Mouse (Mus musculus): ENCODE measurements at regions not wholly inside any gene's neighbourhood (a gene's known extent, or its start where the extent isn't known, plus 50 kb on each side); places are given as distances from the start of the nearest gene placed in this dataset.

GRCm38 (mm10) chr9:61135263-61135882 lies 236.8 kb upstream of the Tle3 start:
- H3K9ac ChIP-seq (ENCODE audit: low read length): no peak overlapping the region
- H3K36me3 ChIP-seq (ENCODE audit: control insufficient read depth, insufficient read depth, low read length): no peaks in the 10 kb centered on the region
- peak; percentile 64; the same call in 1 of the 2 replicates for ATAC-seq (ENCODE audit: low read depth)
- no peak overlapping the region for H3K27ac ChIP-seq (ENCODE audit: low read length)
- H3K4me3 ChIP-seq (ENCODE audit: low read length): no peak overlapping the region
- H3K4me2 ChIP-seq (ENCODE audit: low read depth, low read length): no peak overlapping the region
- 50% methylated on average over 10 of the region's 10 CpGs for WGBS
- H3K4me1 ChIP-seq (replicated peaks; ENCODE audit: control insufficient read depth, insufficient read depth, low read length): peaks cover 4% of the 10 kb centered on the region
- H3K9me3 ChIP-seq (ENCODE audit: control insufficient read depth, low read length): no peaks in the 10 kb centered on the region
- H3K27me3 ChIP-seq (ENCODE audit: control insufficient read depth, insufficient read depth, low read depth, low read length): no peaks in the 10 kb centered on the region

GRCm38 (mm10) chr9:61135917-61136316 lies 236.2 kb upstream of the Tle3 start:
- H3K27me3 ChIP-seq (ENCODE audit: control insufficient read depth, insufficient read depth, low read depth, low read length): no peaks in the 10 kb centered on the region
- H3K4me3 ChIP-seq (ENCODE audit: low read length): no peak overlapping the region
- no peaks in the 10 kb centered on the region for H3K9me3 ChIP-seq (ENCODE audit: control insufficient read depth, low read length)
- H3K9ac ChIP-seq (ENCODE audit: low read length): no peak overlapping the region
- no peak overlapping the region for H3K4me2 ChIP-seq (ENCODE audit: low read depth, low read length)
- no peaks in the 10 kb centered on the region for H3K36me3 ChIP-seq (ENCODE audit: control insufficient read depth, insufficient read depth, low read length)
- ATAC-seq (ENCODE audit: low read depth): no peak
- peaks cover 4% of the 10 kb centered on the region for H3K4me1 ChIP-seq (replicated peaks; ENCODE audit: control insufficient read depth, insufficient read depth, low read length)
- no peak overlapping the region for H3K27ac ChIP-seq (ENCODE audit: low read length)
- 55% methylated on average over 3 of the region's 3 CpGs for WGBS

GRCm38 (mm10) chr9:61138741-61139368 lies 233.3 kb upstream of the Tle3 start:
- Histone ChIP-seq H3K4me2 (ENCODE audit: low read depth, low read length) (no peak overlapping the region), H3K4me1 (replicated peaks; ENCODE audit: control insufficient read depth, insufficient read depth, low read length) (peaks cover 4% of the 10 kb centered on the region), H3K27ac (ENCODE audit: low read length) (no peak overlapping the region), H3K4me3 (ENCODE audit: low read length) (no peak overlapping the region), H3K36me3 (ENCODE audit: control insufficient read depth, insufficient read depth, low read length) (no peaks in the 10 kb centered on the region), H3K9me3 (ENCODE audit: control insufficient read depth, low read length) (no peaks in the 10 kb centered on the region), H3K9ac (ENCODE audit: low read length) (no peak overlapping the region), H3K27me3 (ENCODE audit: control insufficient read depth, insufficient read depth, low read depth, low read length) (no peaks in the 10 kb centered on the region)
- WGBS: 59% methylated on average over 11 of the region's 11 CpGs
- peak; percentile 66 for ATAC-seq (ENCODE audit: low read depth)

- 85% methylated on average over 6 of the region's 6 CpGs for WGBS
These were observed 229.1 kb upstream of the Tle3 start for GRCm38 (mm10) chr9:61143101-61143500.

GRCm38 (mm10) chr9:61144685-61145318 lies 227.4 kb upstream of the Tle3 start:
- 43% methylated on average over 11 of the region's 11 CpGs for WGBS
- Histone ChIP-seq H3K27ac (ENCODE audit: low read length) (no peak overlapping the region), H3K27me3 (ENCODE audit: control insufficient read depth, insufficient read depth, low read depth, low read length) (peaks cover 7% of the 10 kb centered on the region; the same call in 1 of the 2 replicates), H3K36me3 (ENCODE audit: control insufficient read depth, insufficient read depth, low read length) (no peaks in the 10 kb centered on the region), H3K9ac (ENCODE audit: low read length) (no peak overlapping the region), H3K4me2 (ENCODE audit: low read depth, low read length) (no peak overlapping the region), H3K9me3 (ENCODE audit: control insufficient read depth, low read length) (no peaks in the 10 kb centered on the region), H3K4me3 (ENCODE audit: low read length) (no peak overlapping the region), H3K4me1 (replicated peaks; ENCODE audit: control insufficient read depth, insufficient read depth, low read length) (no peaks in the 10 kb centered on the region)
- no peak for ATAC-seq (ENCODE audit: low read depth)

More at GRCm38 (mm10) chr9:61143101-61143500, 229.1 kb upstream of the Tle3 start:
- no peaks in the 10 kb centered on the region for H3K9me3 ChIP-seq (ENCODE audit: control insufficient read depth, low read length)
- no peaks in the 10 kb centered on the region for H3K36me3 ChIP-seq (ENCODE audit: control insufficient read depth, insufficient read depth, low read length)
- no peak overlapping the region for H3K9ac ChIP-seq (ENCODE audit: low read length)
- ATAC-seq (ENCODE audit: low read depth): no peak
- no peak overlapping the region for H3K4me3 ChIP-seq (ENCODE audit: low read length)
- no peak overlapping the region for H3K4me2 ChIP-seq (ENCODE audit: low read depth, low read length)
- H3K27ac ChIP-seq (ENCODE audit: low read length): no peak overlapping the region
- peaks cover 6% of the 10 kb centered on the region; the same call in 1 of the 2 replicates for H3K27me3 ChIP-seq (ENCODE audit: control insufficient read depth, insufficient read depth, low read depth, low read length)
- H3K4me1 ChIP-seq (replicated peaks; ENCODE audit: control insufficient read depth, insufficient read depth, low read length): no peaks in the 10 kb centered on the region

GRCm38 (mm10) chr9:61145738-61146137 lies 226.4 kb upstream of the Tle3 start:
- H3K27me3 ChIP-seq (ENCODE audit: control insufficient read depth, insufficient read depth, low read depth, low read length): peaks cover 8% of the 10 kb centered on the region; the same call in 1 of the 2 replicates
- no peak overlapping the region for H3K27ac ChIP-seq (ENCODE audit: low read length)
- 40% methylated on average over 8 of the region's 8 CpGs for WGBS
- no peak overlapping the region for H3K9ac ChIP-seq (ENCODE audit: low read length)
- no peaks in the 10 kb centered on the region for H3K36me3 ChIP-seq (ENCODE audit: control insufficient read depth, insufficient read depth, low read length)
- no peak overlapping the region for H3K4me2 ChIP-seq (ENCODE audit: low read depth, low read length)
- H3K9me3 ChIP-seq (ENCODE audit: control insufficient read depth, low read length): no peaks in the 10 kb centered on the region
- H3K4me1 ChIP-seq (replicated peaks; ENCODE audit: control insufficient read depth, insufficient read depth, low read length): no peaks in the 10 kb centered on the region
- ATAC-seq (ENCODE audit: low read depth): peak; percentile 47; the same call in 1 of the 2 replicates
- no peak overlapping the region for H3K4me3 ChIP-seq (ENCODE audit: low read length)

- Histone ChIP-seq H3K27ac (ENCODE audit: low read length) (peak overlapping the region; percentile 31), H3K4me3 (ENCODE audit: low read length) (no peak overlapping the region), H3K9ac (ENCODE audit: low read length) (no peak overlapping the region), H3K4me2 (ENCODE audit: low read depth, low read length) (no peak overlapping the region), H3K9me3 (ENCODE audit: control insufficient read depth, low read length) (no peaks in the 10 kb centered on the region), H3K36me3 (ENCODE audit: control insufficient read depth, insufficient read depth, low read length) (no peaks in the 10 kb centered on the region), H3K4me1 (replicated peaks; ENCODE audit: control insufficient read depth, insufficient read depth, low read length) (peaks cover 13% of the 10 kb centered on the region; the same call in 1 of the 2 replicates), H3K27me3 (ENCODE audit: control insufficient read depth, insufficient read depth, low read depth, low read length) (peaks cover 8% of the 10 kb centered on the region; the same call in 1 of the 2 replicates)
- ATAC-seq (ENCODE audit: low read depth): peak; percentile 22; the same call in 1 of the 2 replicates
- WGBS: 58% methylated on average over 4 of the region's 4 CpGs
These were observed 221.0 kb upstream of the Tle3 start for GRCm38 (mm10) chr9:61151201-61151600.

- ATAC-seq (ENCODE audit: low read depth): peak; percentile 87
- Histone ChIP-seq H3K4me2 (ENCODE audit: low read depth, low read length) (no peak overlapping the region), H3K4me3 (ENCODE audit: low read length) (no peak overlapping the region), H3K9me3 (ENCODE audit: control insufficient read depth, low read length) (no peaks in the 10 kb centered on the region), H3K9ac (ENCODE audit: low read length) (no peak overlapping the region), H3K27ac (ENCODE audit: low read length) (peak overlapping the region; percentile 72), H3K4me1 (replicated peaks; ENCODE audit: control insufficient read depth, insufficient read depth, low read length) (peaks cover 13% of the 10 kb centered on the region; the same call in 1 of the 2 replicates), H3K36me3 (ENCODE audit: control insufficient read depth, insufficient read depth, low read length) (no peaks in the 10 kb centered on the region), H3K27me3 (ENCODE audit: control insufficient read depth, insufficient read depth, low read depth, low read length) (peaks cover 8% of the 10 kb centered on the region; the same call in 1 of the 2 replicates)
- WGBS: 14% methylated on average over 12 of the region's 12 CpGs
These were observed 220.2 kb upstream of the Tle3 start for GRCm38 (mm10) chr9:61151901-61152337.

GRCm38 (mm10) chr9:61154721-61155120 lies 217.4 kb upstream of the Tle3 start:
- H3K9ac ChIP-seq (ENCODE audit: low read length): no peak overlapping the region
- no peak overlapping the region for H3K4me3 ChIP-seq (ENCODE audit: low read length)
- peaks cover 29% of the 10 kb centered on the region for H3K4me1 ChIP-seq (replicated peaks; ENCODE audit: control insufficient read depth, insufficient read depth, low read length)
- H3K27me3 ChIP-seq (ENCODE audit: control insufficient read depth, insufficient read depth, low read depth, low read length): peaks cover 6% of the 10 kb centered on the region; the same call in 1 of the 2 replicates
- no peaks in the 10 kb centered on the region for H3K9me3 ChIP-seq (ENCODE audit: control insufficient read depth, low read length)
- 41% methylated on average over 6 of the region's 6 CpGs for WGBS
- peak overlapping the region; percentile 51 for H3K27ac ChIP-seq (ENCODE audit: low read length)
- H3K4me2 ChIP-seq (ENCODE audit: low read depth, low read length): no peak overlapping the region
- H3K36me3 ChIP-seq (ENCODE audit: control insufficient read depth, insufficient read depth, low read length): no peaks in the 10 kb centered on the region
- ATAC-seq (ENCODE audit: low read depth): peak; percentile 50
